Mouse (Mus musculus): Measurements from ENCODE around the gene Tmem151b. TPM values are rescaled to one million over a fixed set of nuclear protein-coding genes. Genes with fewer than 3 reads are reported as not detected.

The Tmem151b gene
- total RNA-seq, 1 experiment: 2.1 TPM

- H3K4me1 ChIP-seq (ENCODE audit: control insufficient read depth in 2 of 2, insufficient read depth in 2 of 2, low read length in 2 of 2, poor library complexity in 1 of 2): peaks cover 2 to 18% of the 10 kb centered on the region in 2 experiments; a peak in 3 of 4 replicates
- no peaks in the 10 kb centered on the region for H3K9me3 ChIP-seq (ENCODE audit: control insufficient read depth, insufficient read depth, low read depth, low read length)
- no peak overlapping the region for H3K27ac ChIP-seq (ENCODE audit: insufficient read depth, low read depth, low read length, poor library complexity, severe bottlenecking)
- TF ChIP-seq MAFK (IDR thresholded peaks at IDR 0.05; ENCODE audit: insufficient read depth, low read depth, low read length): no peak
- TF ChIP-seq ZC3H11A (IDR thresholded peaks at IDR 0.05; ENCODE audit: borderline replicate concordance, low read depth, low read length): no peak
- no peak for TF ChIP-seq HCFC1 (IDR thresholded peaks at IDR 0.05; ENCODE audit: borderline replicate concordance, insufficient read depth, low read length)
- TF ChIP-seq CHD2 (IDR thresholded peaks at IDR 0.05; ENCODE audit: low read depth, low read length): no peak
- no peak for TF ChIP-seq ZNF384 (IDR thresholded peaks at IDR 0.05; ENCODE audit: low read depth, low read length)
- no peak for DNase-seq (ENCODE audit: low read depth, low spot score)
- H3K36me3 ChIP-seq (ENCODE audit: control insufficient read depth, insufficient read depth, low read length, poor library complexity, severe bottlenecking): no peaks in the 10 kb centered on the region
- in situ Hi-C loops (cut with MboI; ENCODE audit: low sequenced_read_pairs in 2 of 2, unreplicated experiment in 2 of 2): no loop called here
- no peak overlapping the region for H3K4me3 ChIP-seq (ENCODE audit: insufficient read depth in 1 of 2, low read depth in 1 of 2, low read length in 2 of 2, poor library complexity in 1 of 2, severe bottlenecking in 1 of 2)
- no peak overlapping the region for H3K9ac ChIP-seq (ENCODE audit: insufficient read depth, low read depth, low read length, poor library complexity, severe bottlenecking)
These were observed 7.3 kb downstream of the Tmem151b start for GRCm38 (mm10) chr17:45542129-45542528.

GRCm38 (mm10) chr17:45539664-45540063 is 9.8 kb downstream of the Tmem151b start:
- Histone ChIP-seq H3K9me3 (ENCODE audit: control insufficient read depth, insufficient read depth, low read depth, low read length) (no peaks in the 10 kb centered on the region), H3K4me1 (ENCODE audit: control insufficient read depth in 2 of 2, insufficient read depth in 2 of 2, low read length in 2 of 2, poor library complexity in 1 of 2) (peaks cover 2 to 19% of the 10 kb centered on the region in 2 experiments; a peak in 3 of 4 replicates), H3K27ac (ENCODE audit: insufficient read depth, low read depth, low read length, poor library complexity, severe bottlenecking) (no peak overlapping the region), H3K36me3 (ENCODE audit: control insufficient read depth, insufficient read depth, low read length, poor library complexity, severe bottlenecking) (no peaks in the 10 kb centered on the region), H3K4me3 (ENCODE audit: insufficient read depth in 1 of 2, low read depth in 1 of 2, low read length in 2 of 2, poor library complexity in 1 of 2, severe bottlenecking in 1 of 2) (peak overlapping the region; percentile 35 to 39; a peak in 2 of 4 replicates), H3K9ac (ENCODE audit: insufficient read depth, low read depth, low read length, poor library complexity, severe bottlenecking) (peak overlapping the region; percentile 4; the same call in 1 of the 2 replicates)
- TF ChIP-seq HCFC1 (IDR thresholded peaks at IDR 0.05; ENCODE audit: borderline replicate concordance, insufficient read depth, low read length) (no peak), CHD2 (IDR thresholded peaks at IDR 0.05; ENCODE audit: low read depth, low read length) (no peak), ZC3H11A (IDR thresholded peaks at IDR 0.05; ENCODE audit: borderline replicate concordance, low read depth, low read length) (no peak), ZNF384 (IDR thresholded peaks at IDR 0.05; ENCODE audit: low read depth, low read length) (no peak), MAFK (IDR thresholded peaks at IDR 0.05; ENCODE audit: insufficient read depth, low read depth, low read length) (no peak)
- in situ Hi-C loops (cut with MboI; ENCODE audit: low sequenced_read_pairs in 2 of 2, unreplicated experiment in 2 of 2): no loop called here
- no peak for DNase-seq (ENCODE audit: low read depth, low spot score)

- TF ChIP-seq ZNF384 (IDR thresholded peaks at IDR 0.05; ENCODE audit: low read depth, low read length) (no peak), HCFC1 (IDR thresholded peaks at IDR 0.05; ENCODE audit: borderline replicate concordance, insufficient read depth, low read length) (no peak), ZC3H11A (IDR thresholded peaks at IDR 0.05; ENCODE audit: borderline replicate concordance, low read depth, low read length) (no peak), CHD2 (IDR thresholded peaks at IDR 0.05; ENCODE audit: low read depth, low read length) (no peak), MAFK (IDR thresholded peaks at IDR 0.05; ENCODE audit: insufficient read depth, low read depth, low read length) (no peak)
- H3K4me3 ChIP-seq (ENCODE audit: insufficient read depth in 1 of 2, low read depth in 1 of 2, low read length in 2 of 2, poor library complexity in 1 of 2, severe bottlenecking in 1 of 2): no peak overlapping the region
- H3K36me3 ChIP-seq (ENCODE audit: control insufficient read depth, insufficient read depth, low read length, poor library complexity, severe bottlenecking): no peaks in the 10 kb centered on the region
- H3K27ac ChIP-seq (ENCODE audit: insufficient read depth, low read depth, low read length, poor library complexity, severe bottlenecking): no peak overlapping the region
- no peak for DNase-seq (ENCODE audit: low read depth, low spot score)
- H3K9ac ChIP-seq (ENCODE audit: insufficient read depth, low read depth, low read length, poor library complexity, severe bottlenecking): no peak overlapping the region
- in situ Hi-C loops (cut with MboI; ENCODE audit: low sequenced_read_pairs in 2 of 2, unreplicated experiment in 2 of 2): no loop called here
- H3K9me3 ChIP-seq (ENCODE audit: control insufficient read depth, insufficient read depth, low read depth, low read length): no peaks in the 10 kb centered on the region
- H3K4me1 ChIP-seq (ENCODE audit: control insufficient read depth in 2 of 2, insufficient read depth in 2 of 2, low read length in 2 of 2, poor library complexity in 1 of 2): peaks cover under 1 to 9% of the 10 kb centered on the region in 2 experiments; a peak in 2 of 4 replicates
These were observed 11.1 kb downstream of the Tmem151b start for GRCm38 (mm10) chr17:45538394-45538793.

- H3K4me1 ChIP-seq (ENCODE audit: control insufficient read depth in 2 of 2, insufficient read depth in 2 of 2, low read length in 2 of 2, poor library complexity in 1 of 2): peaks cover 0 to 7% of the 10 kb centered on the region in 2 experiments; a peak in 1 of 4 replicates
- H3K9me3 ChIP-seq (ENCODE audit: control insufficient read depth, insufficient read depth, low read depth, low read length): no peaks in the 10 kb centered on the region
- H3K9ac ChIP-seq (ENCODE audit: insufficient read depth, low read depth, low read length, poor library complexity, severe bottlenecking): no peak overlapping the region
- H3K4me3 ChIP-seq (ENCODE audit: insufficient read depth in 1 of 2, low read depth in 1 of 2, low read length in 2 of 2, poor library complexity in 1 of 2, severe bottlenecking in 1 of 2): no peak overlapping the region
- H3K27ac ChIP-seq (ENCODE audit: insufficient read depth, low read depth, low read length, poor library complexity, severe bottlenecking): no peak overlapping the region
- in situ Hi-C loops (cut with MboI; ENCODE audit: low sequenced_read_pairs in 2 of 2, unreplicated experiment in 2 of 2): no loop called here
- no peaks in the 10 kb centered on the region for H3K36me3 ChIP-seq (ENCODE audit: control insufficient read depth, insufficient read depth, low read length, poor library complexity, severe bottlenecking)
- TF ChIP-seq HCFC1 (IDR thresholded peaks at IDR 0.05; ENCODE audit: borderline replicate concordance, insufficient read depth, low read length) (no peak), ZC3H11A (IDR thresholded peaks at IDR 0.05; ENCODE audit: borderline replicate concordance, low read depth, low read length) (no peak), MAFK (IDR thresholded peaks at IDR 0.05; ENCODE audit: insufficient read depth, low read depth, low read length) (no peak), ZNF384 (IDR thresholded peaks at IDR 0.05; ENCODE audit: low read depth, low read length) (no peak), CHD2 (IDR thresholded peaks at IDR 0.05; ENCODE audit: low read depth, low read length) (no peak)
- no peak for DNase-seq (ENCODE audit: low read depth, low spot score)
These were observed 13.2 kb downstream of the Tmem151b start for GRCm38 (mm10) chr17:45536264-45536663.

Measured in ES-E14 (cell line).